In the genomic region with DNA sequence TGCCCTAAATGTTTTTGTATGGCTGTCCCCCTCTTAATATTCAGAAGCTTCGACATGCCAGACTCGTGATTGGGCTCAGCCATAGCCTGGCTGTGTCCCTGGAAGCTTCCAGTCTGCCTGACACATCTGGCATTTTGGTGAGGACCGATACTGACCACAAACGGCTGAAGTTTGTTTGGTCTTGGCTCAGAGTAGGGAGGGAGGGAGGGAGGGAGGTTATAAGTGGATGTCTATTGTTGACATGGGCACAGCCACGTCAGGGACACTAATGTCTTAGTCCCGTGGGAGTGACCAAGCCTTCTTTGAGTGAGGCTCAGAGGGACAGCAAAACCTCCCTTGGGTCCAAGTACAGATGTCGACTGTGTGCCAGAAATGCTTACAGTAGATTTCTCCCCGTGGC, we compare ENCODE assay signal across 16 mouse cellular contexts.
DNase-seq lines count a peak whose midpoint lies in the region; ATAC-seq and TF ChIP-seq lines count a peak whose summit lies in the region.
"Had no signal": no experiment of that assay in that cellular context is flagged by ENCODE, and none has a peak within 500 bp of the region (broad histone marks: within the 10 kb centered on the region; RNA-seq: fewer than 3 reads in every experiment).

No protein-coding gene starts in this region.

- DNase-seq in lung, postnatal 0 days (ENCODE audit: low spot score): peak; percentile 54
- no peak for DNase-seq in lung, postnatal 14 days
- no peak for DNase-seq in embryonic facial prominence, embryonic 10.5 days (ENCODE audit: low spot score)
- no peak for DNase-seq in right cerebral cortex, adult 2 months (ENCODE audit: low spot score in 2 of 2)
- DNase-seq: cerebellum, adult 11 months; gastrocnemius, adult 2 months had no signal

- H3K9ac ChIP-seq in intestine, embryonic 16.5 days (ENCODE audit: low read depth, low read length): no peak overlapping the region
- H3K9ac ChIP-seq in intestine, embryonic 15.5 days: no peak overlapping the region
- no peak overlapping the region for H3K9ac ChIP-seq in lung, postnatal 0 days (replicated peaks; ENCODE audit: low read depth)
- H3K9ac ChIP-seq: embryonic facial prominence, embryonic 15.5 days; liver, embryonic 14.5 days; stomach, embryonic 15.5 days had no signal

- WGBS in intestine, embryonic 16.5 days: 29% methylated on average over 8 of the region's 8 CpGs
- 32% methylated on average over 8 of the region's 8 CpGs for WGBS in intestine, embryonic 15.5 days
- 18% methylated on average over 8 of the region's 8 CpGs for WGBS in lung, postnatal 0 days
- 61% methylated on average over 8 of the region's 8 CpGs for WGBS in embryonic facial prominence, embryonic 10.5 days

- 0 out of 2 replicates have a peak, but pooled peaks have one; percentile 13 for ATAC-seq in intestine, embryonic 16.5 days
- ATAC-seq in intestine, embryonic 15.5 days: no peak
- peak; percentile 74 for ATAC-seq in lung, postnatal 0 days
- ATAC-seq in monocyte, adult 5-6 weeks (replicated peaks; ENCODE audit: insufficient number of reproducible peaks, low FRiP score, low TSS enrichment, poor library complexity, severe bottlenecking): no peak
- ATAC-seq: forebrain, embryonic 16.5 days had no signal

- H3K27ac ChIP-seq in intestine, embryonic 16.5 days (ENCODE audit: low read length): no peak overlapping the region
- H3K27ac ChIP-seq in intestine, embryonic 15.5 days: no peak overlapping the region
- peak overlapping the region; percentile 59 for H3K27ac ChIP-seq in lung, postnatal 0 days (ENCODE audit: low read length)
- peak overlapping the region; percentile 14; the same call in 1 of the 2 replicates for H3K27ac ChIP-seq in embryonic facial prominence, embryonic 10.5 days (replicated peaks)
- H3K27ac ChIP-seq: embryonic facial prominence, embryonic 15.5 days; gastrocnemius, adult 2 months; left cerebral cortex, adult 2 months; liver, embryonic 14.5 days; stomach, embryonic 15.5 days had no signal

- H3K4me1 ChIP-seq in intestine, embryonic 16.5 days (ENCODE audit: control insufficient read depth, insufficient read depth, low read length): peaks cover 8% of the 10 kb centered on the region; the same call in 1 of the 2 replicates
- no peaks in the 10 kb centered on the region; the same call in 1 of the 2 replicates for H3K4me1 ChIP-seq in intestine, embryonic 15.5 days (replicated peaks)
- H3K4me1 ChIP-seq in lung, postnatal 0 days (ENCODE audit: insufficient read depth, low read depth, low read length): 0 out of 2 replicates have a peak, but pooled peaks cover 10% of the 10 kb centered on the region
- H3K4me1 ChIP-seq in embryonic facial prominence, embryonic 10.5 days: peaks cover 20% of the 10 kb centered on the region
- H3K4me1 ChIP-seq: embryonic facial prominence, embryonic 15.5 days had no signal

- TF ChIP-seq EP300 in lung, postnatal 0 days (IDR thresholded peaks at IDR 0.05): no peak

- H3K79me2 ChIP-seq in myocyte (ENCODE audit: control insufficient read depth, insufficient read depth): no peaks in the 10 kb centered on the region

- H3K9me3 ChIP-seq in intestine, embryonic 16.5 days (ENCODE audit: control insufficient read depth, low read length): no peaks in the 10 kb centered on the region
- no peaks in the 10 kb centered on the region for H3K9me3 ChIP-seq in intestine, embryonic 15.5 days
- H3K9me3 ChIP-seq in lung, postnatal 0 days (ENCODE audit: low read length): no peaks in the 10 kb centered on the region
- H3K9me3 ChIP-seq in embryonic facial prominence, embryonic 10.5 days: no peaks in the 10 kb centered on the region
- H3K9me3 ChIP-seq: embryonic facial prominence, embryonic 15.5 days; megakaryocyte, embryonic 14.5 days; stomach, embryonic 15.5 days had no signal

- H3K27me3 ChIP-seq in intestine, embryonic 16.5 days (replicated peaks; ENCODE audit: control insufficient read depth, insufficient read depth, low read length): no peaks in the 10 kb centered on the region
- no peaks in the 10 kb centered on the region for H3K27me3 ChIP-seq in intestine, embryonic 15.5 days (replicated peaks)
- H3K27me3 ChIP-seq in lung, postnatal 0 days (replicated peaks; ENCODE audit: insufficient read depth, low read length): no peaks in the 10 kb centered on the region
- no peaks in the 10 kb centered on the region for H3K27me3 ChIP-seq in embryonic facial prominence, embryonic 10.5 days (replicated peaks; ENCODE audit: low read depth, poor library complexity, severe bottlenecking)
- H3K27me3 ChIP-seq in myocyte (ENCODE audit: control insufficient read depth, insufficient read depth, insufficient read length): no peaks in the 10 kb centered on the region
- H3K27me3 ChIP-seq: embryonic facial prominence, embryonic 15.5 days; stomach, embryonic 15.5 days had no signal

- H3K4me2 ChIP-seq in intestine, embryonic 16.5 days (ENCODE audit: low read depth, low read length): no peak overlapping the region
- no peak overlapping the region for H3K4me2 ChIP-seq in intestine, embryonic 15.5 days (replicated peaks)
- H3K4me2 ChIP-seq in lung, postnatal 0 days (replicated peaks; ENCODE audit: low read depth, low read length): no peak overlapping the region
- H3K4me2 ChIP-seq in myocyte (ENCODE audit: low read depth): peak overlapping the region; percentile 71
- H3K4me2 ChIP-seq: embryonic facial prominence, embryonic 15.5 days; stomach, embryonic 15.5 days had no signal

- no peaks in the 10 kb centered on the region for H3K36me3 ChIP-seq in intestine, embryonic 16.5 days (ENCODE audit: control insufficient read depth, insufficient read depth, low read length)
- no peaks in the 10 kb centered on the region for H3K36me3 ChIP-seq in intestine, embryonic 15.5 days
- no peaks in the 10 kb centered on the region for H3K36me3 ChIP-seq in lung, postnatal 0 days (ENCODE audit: insufficient read depth, low read length)
- no peaks in the 10 kb centered on the region for H3K36me3 ChIP-seq in embryonic facial prominence, embryonic 10.5 days (replicated peaks)
- H3K36me3 ChIP-seq in myocyte (ENCODE audit: control insufficient read depth, insufficient read depth): no peaks in the 10 kb centered on the region
- H3K36me3 ChIP-seq: embryonic facial prominence, embryonic 15.5 days; stomach, embryonic 15.5 days had no signal

- TF ChIP-seq POLR2A in myocyte (IDR thresholded peaks at IDR 0.05; ENCODE audit: insufficient read length, low read depth): no peak

- no peak overlapping the region for H3ac ChIP-seq in myocyte (ENCODE audit: control insufficient read depth, insufficient read length)

- H3K4me3 ChIP-seq in intestine, embryonic 16.5 days (ENCODE audit: low read length): no peak overlapping the region
- H3K4me3 ChIP-seq in intestine, embryonic 15.5 days (replicated peaks): no peak overlapping the region
- H3K4me3 ChIP-seq in lung, postnatal 0 days (ENCODE audit: low read depth, low read length): no peak overlapping the region
- no peak overlapping the region for H3K4me3 ChIP-seq in embryonic facial prominence, embryonic 10.5 days
- H3K4me3 ChIP-seq in myocyte: no peak overlapping the region
- H3K4me3 ChIP-seq: embryonic facial prominence, embryonic 15.5 days; gastrocnemius, adult 2 months; left cerebral cortex, adult 2 months; megakaryocyte, embryonic 14.5 days; stomach, embryonic 15.5 days had no signal

- no peak for TF ChIP-seq CTCF in lung, postnatal 0 days (IDR thresholded peaks at IDR 0.05)

TF ChIP-seq in myocyte, 11 proteins besides CTCF, POLR2A, EP300 and RAD21:
- no peak for TF ChIP-seq TCF12 (IDR thresholded peaks at IDR 0.05; ENCODE audit: insufficient read depth, poor library complexity, severe bottlenecking)
- TF ChIP-seq TCF3 (IDR thresholded peaks at IDR 0.05; ENCODE audit: insufficient read length, low read depth): no peak

Comparison
In these comparisons a context has a peak if more than half of its experiments do, and no peak if none do; other contexts are left out.
1. ATAC-seq: peak in intestine, embryonic 16.5 days (single experiment) and lung, postnatal 0 days (single experiment); none in intestine, embryonic 15.5 days (single experiment) and monocyte, adult 5-6 weeks (single experiment).
2. H3K27ac ChIP-seq: peak in lung, postnatal 0 days (single experiment) and embryonic facial prominence, embryonic 10.5 days (single experiment); none in intestine, embryonic 16.5 days (single experiment) and intestine, embryonic 15.5 days (single experiment).